Mouse (Mus musculus): Measurements from ENCODE around the gene Col23a1. TPM values are rescaled to one million over a fixed set of nuclear protein-coding genes. Genes with fewer than 3 reads are reported as not detected.
A peak's percentile ranks its signal among the peaks of the same experiment; 100 is the strongest.

Gene Col23a1
- total and polyA plus RNA-seq, 2 experiments from 2014 or later: 3.5 to 7.2 TPM

GRCm38 (mm10) chr11:51582713-51583112, 293.0 kb downstream of the Col23a1 start:
- peak; percentile 63 for DNase-seq (ENCODE audit: low spot score)
- Histone ChIP-seq H3K4me3 (ENCODE audit: low read depth, low read length) (no peak overlapping the region), H3K27me3 (ENCODE audit: control insufficient read depth, insufficient read depth, low read length) (no peaks in the 10 kb centered on the region), H3K4me1 (ENCODE audit: control insufficient read depth, insufficient read depth) (peaks cover 25% of the 10 kb centered on the region), H3K36me3 (replicated peaks; ENCODE audit: control insufficient read depth, insufficient read depth, low read length) (peaks cover 13% of the 10 kb centered on the region), H3K4me2 (ENCODE audit: low read depth, low read length) (no peak overlapping the region), H3K9ac (replicated peaks; ENCODE audit: low read depth, low read length) (no peak overlapping the region), H3K27ac (ENCODE audit: low read depth) (no peak overlapping the region), H3K9me3 (replicated peaks; ENCODE audit: control insufficient read depth, low read length) (no peaks in the 10 kb centered on the region)
- WGBS: 19% methylated on average over 8 of the region's 8 CpGs
- TF ChIP-seq EP300 (IDR thresholded peaks at IDR 0.05; ENCODE audit: low read depth) (no peak), CTCF (IDR thresholded peaks at IDR 0.05; ENCODE audit: low read depth) (peak; percentile 73)
- ATAC-seq (ENCODE audit: insufficient read depth, low read depth): no peak

- peak; percentile 31 for DNase-seq (ENCODE audit: low spot score)
- H3K36me3 ChIP-seq (replicated peaks; ENCODE audit: control insufficient read depth, insufficient read depth, low read length): peaks cover 26% of the 10 kb centered on the region
- peak; percentile 19 for ATAC-seq (ENCODE audit: insufficient read depth, low read depth)
- no peaks in the 10 kb centered on the region for H3K27me3 ChIP-seq (ENCODE audit: control insufficient read depth, insufficient read depth, low read length)
- H3K4me1 ChIP-seq (ENCODE audit: control insufficient read depth, insufficient read depth): peaks cover 25% of the 10 kb centered on the region
- no peaks in the 10 kb centered on the region for H3K9me3 ChIP-seq (replicated peaks; ENCODE audit: control insufficient read depth, low read length)
- peak overlapping the region; percentile 82 for H3K9ac ChIP-seq (replicated peaks; ENCODE audit: low read depth, low read length)
- peak overlapping the region; percentile 92 for H3K27ac ChIP-seq (ENCODE audit: low read depth)
- peak overlapping the region; percentile 78 for H3K4me3 ChIP-seq (ENCODE audit: low read depth, low read length)
- WGBS: 17% methylated on average over 9 of the region's 9 CpGs
- TF ChIP-seq CTCF (IDR thresholded peaks at IDR 0.05; ENCODE audit: low read depth): no peak
- no peak for TF ChIP-seq EP300 (IDR thresholded peaks at IDR 0.05; ENCODE audit: low read depth)
- H3K4me2 ChIP-seq (ENCODE audit: low read depth, low read length): peak overlapping the region; percentile 82
These were observed 294.3 kb downstream of the Col23a1 start for GRCm38 (mm10) chr11:51584057-51584430.

- peak within 1 kb of the TSS; percentile 82 for H3K9ac ChIP-seq (replicated peaks; ENCODE audit: low read depth, low read length)
- peak within 1 kb of the TSS; percentile 82 for H3K4me2 ChIP-seq (ENCODE audit: low read depth, low read length)
- WGBS: under 1% methylated on average over 59 of the region's 59 CpGs
- H3K27ac ChIP-seq (ENCODE audit: low read depth): peak within 1 kb of the TSS; percentile 92
- peak within 1 kb of the TSS; percentile 78 for H3K4me3 ChIP-seq (ENCODE audit: low read depth, low read length)
- DNase-seq (ENCODE audit: low spot score) (peak; percentile 93), ATAC-seq (ENCODE audit: insufficient read depth, low read depth) (peak; percentile 96)
- no peaks in the 10 kb centered on the region for H3K9me3 ChIP-seq (replicated peaks; ENCODE audit: control insufficient read depth, low read length)
- H3K27me3 ChIP-seq (ENCODE audit: control insufficient read depth, insufficient read depth, low read length): no peaks in the 10 kb centered on the region
- H3K36me3 ChIP-seq (replicated peaks; ENCODE audit: control insufficient read depth, insufficient read depth, low read length): peaks cover 32% of the 10 kb centered on the region
- peaks cover 25% of the 10 kb centered on the region for H3K4me1 ChIP-seq (ENCODE audit: control insufficient read depth, insufficient read depth)
- TF ChIP-seq CTCF (IDR thresholded peaks at IDR 0.05; ENCODE audit: low read depth) (peak; percentile 37), EP300 (IDR thresholded peaks at IDR 0.05; ENCODE audit: low read depth) (peak; percentile 38; the same call in 1 of the 2 replicates)
These were observed 294.9 kb downstream of the Col23a1 start, which contains the start of gene Phykpl for GRCm38 (mm10) chr11:51584431-51585248. Phykpl (plus strand) TSS chr11:51584757.

GRCm38 (mm10) chr11:51585608-51586252, 296.0 kb downstream of the Col23a1 start:
- Histone ChIP-seq H3K9me3 (replicated peaks; ENCODE audit: control insufficient read depth, low read length) (no peaks in the 10 kb centered on the region), H3K27ac (ENCODE audit: low read depth) (peak overlapping the region; percentile 92; the same call in 1 of the 2 replicates), H3K27me3 (ENCODE audit: control insufficient read depth, insufficient read depth, low read length) (no peaks in the 10 kb centered on the region), H3K4me2 (ENCODE audit: low read depth, low read length) (peak overlapping the region; percentile 82), H3K4me1 (ENCODE audit: control insufficient read depth, insufficient read depth) (peaks cover 25% of the 10 kb centered on the region), H3K4me3 (ENCODE audit: low read depth, low read length) (peak overlapping the region; percentile 78), H3K36me3 (replicated peaks; ENCODE audit: control insufficient read depth, insufficient read depth, low read length) (peaks cover 43% of the 10 kb centered on the region), H3K9ac (replicated peaks; ENCODE audit: low read depth, low read length) (peak overlapping the region; percentile 82)
- no peak for ATAC-seq (ENCODE audit: insufficient read depth, low read depth)
- 55% methylated on average over 8 of the region's 8 CpGs for WGBS
- TF ChIP-seq EP300 (IDR thresholded peaks at IDR 0.05; ENCODE audit: low read depth) (no peak), CTCF (IDR thresholded peaks at IDR 0.05; ENCODE audit: low read depth) (no peak)
- no peak for DNase-seq (ENCODE audit: low spot score)

GRCm38 (mm10) chr11:51586411-51586810, 296.7 kb downstream of the Col23a1 start:
- Histone ChIP-seq H3K4me2 (ENCODE audit: low read depth, low read length) (no peak overlapping the region), H3K27ac (ENCODE audit: low read depth) (no peak overlapping the region), H3K36me3 (replicated peaks; ENCODE audit: control insufficient read depth, insufficient read depth, low read length) (peaks cover 50% of the 10 kb centered on the region), H3K27me3 (ENCODE audit: control insufficient read depth, insufficient read depth, low read length) (no peaks in the 10 kb centered on the region), H3K9me3 (replicated peaks; ENCODE audit: control insufficient read depth, low read length) (no peaks in the 10 kb centered on the region), H3K4me3 (ENCODE audit: low read depth, low read length) (no peak overlapping the region), H3K9ac (replicated peaks; ENCODE audit: low read depth, low read length) (no peak overlapping the region), H3K4me1 (ENCODE audit: control insufficient read depth, insufficient read depth) (peaks cover 25% of the 10 kb centered on the region)
- 89% methylated on average over 13 of the region's 13 CpGs for WGBS
- DNase-seq (ENCODE audit: low spot score): no peak
- ATAC-seq (ENCODE audit: insufficient read depth, low read depth): no peak
- TF ChIP-seq CTCF (IDR thresholded peaks at IDR 0.05; ENCODE audit: low read depth): no peak
- TF ChIP-seq EP300 (IDR thresholded peaks at IDR 0.05; ENCODE audit: low read depth): no peak

Measured in heart, postnatal 0 days (tissue).